Mouse (Mus musculus) neural tube, embryonic 14.5 days (tissue): Measurements from ENCODE around the gene Ascl5. TPM values are rescaled to one million over a fixed set of nuclear protein-coding genes. Genes with fewer than 3 reads are reported as not detected.

Source experiments
- ATAC-seq: fragments of 200-750 bp; cut with Nextera tagmentation; 2 replicates; pipeline ENCODE4 v1.8.0; 2017; ENCODE audit warnings: low read depth, mild to moderate bottlenecking, moderate TSS enrichment, moderate library complexity
- H3K27ac ChIP-seq: fragments of 300-500 bp; sonication (generic); 2 replicates; pipeline ENCODE4 v1.5.1; 2014; ENCODE audit warnings: low read depth, mild to moderate bottlenecking, control low read depth, low read length, moderate library complexity, mixed read lengths
- H3K27me3 ChIP-seq: fragments of 300-500 bp; sonication (generic); 2 replicates; pipeline ENCODE4 v1.6.1; 2014; ENCODE audit warnings: low read length; ENCODE audit not compliant: control insufficient read depth, insufficient read depth
- H3K36me3 ChIP-seq: fragments of 300-500 bp; sonication (generic); 2 replicates; pipeline ENCODE4 v1.6.1; 2014; ENCODE audit warnings: low read length, mixed read lengths; ENCODE audit not compliant: control insufficient read depth, insufficient read depth
- H3K4me1 ChIP-seq: fragments of 300-500 bp; sonication (generic); 2 replicates; pipeline ENCODE4 v1.6.1; 2014; ENCODE audit warnings: low read length; ENCODE audit not compliant: control insufficient read depth, insufficient read depth
- H3K4me2 ChIP-seq: fragments of 300-500 bp; sonication (generic); 2 replicates; pipeline ENCODE4 v1.6.1; 2014; ENCODE audit warnings: mild to moderate bottlenecking, low read depth, low read length, control low read depth
- H3K4me3 ChIP-seq: fragments of 300-500 bp; sonication (generic); 2 replicates; pipeline ENCODE4 v1.5.1; 2014; ENCODE audit warnings: low read depth, low read length, control low read depth, mixed read lengths
- H3K9ac ChIP-seq: fragments of 300-500 bp; sonication (generic); replicated peaks from 2 replicates; pipeline ENCODE4 v1.6.1; 2014; ENCODE audit warnings: low read depth, mild to moderate bottlenecking, control low read depth, low read length, mixed read lengths
- H3K9me3 ChIP-seq: fragments of 300-500 bp; sonication (generic); 2 replicates; pipeline ENCODE4 v1.6.1; 2016; ENCODE audit warnings: low read length; ENCODE audit not compliant: control insufficient read depth
- WGBS: fragments of 180-500 bp; shearing (Covaris S2); extraction: QIAGEN DNeasy Blood & Tissue Kit; methylation state at CpG from one replicate; pipeline ENCODE4 v1.1.7; 2014; 5-methylcytosine and 5-hydroxymethylcytosine counted together
- polyA plus RNA-seq: library from polyadenylated mRNA; unstranded; fragments of >200 nt; fragmentation: Nextera tagmentation; extraction: Ambion mirVana; gene quantifications from 2 replicates; pipeline ENCODE4 v1.2.1, GENCODE M21; 2014

Gene Ascl5
- polyA plus RNA-seq, 1 experiment from 2014 or later, result not detected

- no peaks in the 10 kb centered on the region for H3K27me3 ChIP-seq
- WGBS, result 82% methylated on average over 9 of the region's 9 CpGs
- H3K27ac ChIP-seq, result no peak overlapping the region
- ATAC-seq, result no peak
- no peak overlapping the region for H3K9ac ChIP-seq
- H3K4me1 ChIP-seq, result no peaks in the 10 kb centered on the region
- H3K36me3 ChIP-seq, result no peaks in the 10 kb centered on the region
- no peaks in the 10 kb centered on the region for H3K9me3 ChIP-seq
- no peak overlapping the region for H3K4me3 ChIP-seq
- H3K4me2 ChIP-seq, result no peak overlapping the region
These were observed 39.0 kb downstream of the Ascl5 start for GRCm38 (mm10) chr1:136089368-136090165.

GRCm38 (mm10) chr1:136093726-136094125, 43.1 kb downstream of the Ascl5 start:
- no peaks in the 10 kb centered on the region for H3K9me3 ChIP-seq
- WGBS, result 84% methylated on average over 3 of the region's 3 CpGs
- H3K27ac ChIP-seq, result no peak overlapping the region
- no peaks in the 10 kb centered on the region for H3K36me3 ChIP-seq
- no peak for ATAC-seq
- no peak overlapping the region for H3K4me3 ChIP-seq
- no peak overlapping the region for H3K9ac ChIP-seq
- no peaks in the 10 kb centered on the region for H3K27me3 ChIP-seq
- H3K4me1 ChIP-seq, result no peaks in the 10 kb centered on the region
- H3K4me2 ChIP-seq, result no peak overlapping the region

GRCm38 (mm10) chr1:136094807-136095206, 44.2 kb downstream of the Ascl5 start:
- Histone ChIP-seq H3K9me3 (no peaks in the 10 kb centered on the region), H3K36me3 (no peaks in the 10 kb centered on the region), H3K9ac (no peak overlapping the region), H3K4me1 (no peaks in the 10 kb centered on the region), H3K27me3 (no peaks in the 10 kb centered on the region), H3K4me2 (no peak overlapping the region), H3K4me3 (no peak overlapping the region), H3K27ac (no peak overlapping the region)
- no peak for ATAC-seq
- 89% methylated on average over 5 of the region's 5 CpGs for WGBS

Other genes starting within 250 kb of the Ascl5 start
- gene Lad1, start 232.2 kb upstream of the Ascl5 start, polyA plus RNA-seq, result 0.35 and 0.66 TPM in 2 replicates
- 2.1 TPM in 1 of 2 replicates, not detected in the other for gene Tnnt2, start 214.4 kb upstream of the Ascl5 start, polyA plus RNA-seq
- gene Pkp1, start 131.6 kb upstream of the Ascl5 start, polyA plus RNA-seq, result not detected in 2 replicates
- gene Igfn1, start 44.5 kb upstream of the Ascl5 start, polyA plus RNA-seq, result 0.08 TPM in 1 of 2 replicates, not detected in the other
- 69.9 and 115 TPM in 2 replicates for gene Tmem9, start 42.7 kb upstream of the Ascl5 start, polyA plus RNA-seq
- gene Cacna1s, start 1.9 kb downstream of the Ascl5 start, polyA plus RNA-seq, result 0.20 TPM in 1 of 2 replicates, not detected in the other
- gene Kif21b, start 80.6 kb downstream of the Ascl5 start, polyA plus RNA-seq, result 43.1 and 54.5 TPM in 2 replicates
- gene Mroh3, start 162.0 kb downstream of the Ascl5 start, polyA plus RNA-seq, result not detected in 2 replicates
- gene Inava, start 183.5 kb downstream of the Ascl5 start, polyA plus RNA-seq, result 2.3 and 2.6 TPM in 2 replicates
- gene Gpr25, start 210.1 kb downstream of the Ascl5 start, polyA plus RNA-seq, result 0.67 and 0.70 TPM in 2 replicates